Mouse (Mus musculus) adrenal gland, adult 10 weeks (tissue): ENCODE results near the gene Wdr59. TPM values are rescaled to one million over a fixed set of nuclear protein-coding genes. Genes with fewer than 3 reads are reported as not detected.

ENCODE experiments used
- polyA plus RNA-seq: library from polyadenylated mRNA; stranded (reverse); fragments of 350-450 nt; fragmentation: Illumina TruSeq; extraction: RNeasy Lipid Tissue Mini Kit (QIAGEN cat#74804); gene quantifications from one replicate; pipeline ENCODE4 v1.2.3, GENCODE M21; 2014; ENCODE audit warnings: low read depth, low replicate concordance

Wdr59 gene
- 8.2 TPM for polyA plus RNA-seq

DNA sequence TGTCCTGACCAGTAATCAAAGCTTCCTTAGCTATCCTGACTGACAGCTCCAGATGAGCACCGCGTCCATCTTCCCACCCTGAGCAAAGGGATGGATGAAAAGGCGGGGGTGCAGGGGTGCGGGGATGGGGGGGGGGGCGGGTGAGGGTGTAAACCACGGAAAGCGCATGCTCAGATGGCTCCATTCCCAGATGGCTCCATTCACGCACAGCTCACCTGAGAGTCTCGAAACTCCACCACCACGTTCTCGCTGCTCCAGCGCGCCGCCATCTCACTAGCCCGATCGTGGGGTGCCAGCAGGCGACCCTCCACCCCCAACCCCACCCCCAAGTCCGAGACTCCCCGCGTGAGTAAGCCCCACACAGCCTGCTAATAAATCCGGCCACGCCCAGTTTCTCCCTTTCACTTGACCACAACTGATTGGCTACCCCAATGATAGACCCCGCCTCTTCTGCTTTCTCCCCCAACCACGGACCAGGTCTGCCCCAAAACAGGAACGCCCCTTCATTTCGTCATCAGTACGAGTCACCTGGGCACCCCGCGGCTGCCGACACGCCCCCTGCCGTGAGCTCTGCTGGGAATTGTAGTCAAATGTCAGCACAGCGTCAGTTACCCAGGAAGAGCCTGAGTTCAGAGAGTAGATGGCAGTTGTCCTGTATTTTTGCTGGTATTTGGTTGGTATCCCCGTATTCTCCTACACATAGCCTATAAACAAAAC, at the start of gene Wdr59:
TSS of gene Wdr59 (minus strand) at position 380 of the 717 bp plus-strand sequence.

DNA sequence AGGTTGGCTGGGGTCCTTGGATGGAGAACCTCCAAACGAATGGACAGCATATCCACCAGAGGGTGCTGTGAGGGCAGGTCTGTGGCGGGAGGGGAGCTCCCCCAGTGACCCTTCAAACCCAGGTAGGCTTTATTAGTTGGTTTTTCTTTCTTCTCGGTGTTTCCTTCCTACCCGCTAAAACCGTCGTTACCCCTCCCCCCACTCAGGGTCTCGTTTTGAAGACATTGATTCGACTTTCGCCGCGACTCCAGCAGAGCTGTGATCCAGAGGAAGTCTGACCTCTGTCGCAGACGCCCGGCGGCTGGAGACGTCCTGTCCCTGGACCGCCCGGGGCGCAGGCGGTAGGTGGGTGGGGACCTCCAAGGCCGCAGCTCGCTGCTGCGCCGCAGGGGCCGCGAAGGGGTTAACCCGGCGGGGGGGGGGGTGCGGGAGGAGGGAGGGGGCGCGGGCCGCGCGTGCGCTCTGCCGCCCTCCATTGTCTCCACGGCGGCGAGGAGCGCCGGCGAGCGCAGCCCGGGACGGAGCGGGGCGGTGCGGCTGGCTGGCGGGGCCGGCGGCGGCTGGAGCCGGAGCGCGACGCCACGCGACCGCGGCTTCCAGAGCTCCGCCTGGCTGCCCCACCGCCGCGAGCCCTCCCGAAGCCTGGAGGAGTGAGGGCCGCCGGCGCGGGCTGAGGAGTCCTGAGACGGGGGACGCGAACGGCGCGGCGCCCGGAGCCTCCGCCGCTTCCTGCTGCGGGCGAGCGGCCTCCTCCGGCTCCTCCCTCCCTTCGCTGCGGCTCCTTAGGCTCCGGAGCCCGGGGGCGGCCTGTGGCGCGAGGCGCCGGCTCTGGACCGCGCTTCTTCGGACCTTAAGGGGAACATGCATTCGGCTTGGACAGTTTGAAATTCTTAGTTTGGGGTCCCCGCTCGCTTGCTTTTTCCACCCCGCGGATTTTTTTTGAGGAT, 14.4 kb upstream of the Wdr59 start, which contains the start of gene Znrf1:
TSS of gene Znrf1 (plus strand) at position 67 of the 947 bp plus-strand sequence.

Other genes starting within 250 kb of the Wdr59 start
- 122 TPM for gene Rfwd3, start 221.9 kb downstream of the Wdr59 start, polyA plus RNA-seq
- 37.7 TPM for gene Mlkl, start 183.9 kb downstream of the Wdr59 start, polyA plus RNA-seq
- gene Fa2h, start 128.3 kb downstream of the Wdr59 start, polyA plus RNA-seq = 7.4 TPM
- gene Znrf1, start 14.0 kb upstream of the Wdr59 start, polyA plus RNA-seq = 14.1 TPM
- gene Ldhd, start 108.3 kb upstream of the Wdr59 start, polyA plus RNA-seq = 7.0 TPM
- gene Zfp1, start 121.3 kb upstream of the Wdr59 start, polyA plus RNA-seq = 8.9 TPM
- not detected for gene Ctrb1, start 168.9 kb upstream of the Wdr59 start, polyA plus RNA-seq
- 1.4 TPM for gene Bcar1, start 221.7 kb upstream of the Wdr59 start, polyA plus RNA-seq